Mouse (Mus musculus): ENCODE results near the gene Gnas.
A peak's percentile ranks its signal among the peaks of the same experiment; 100 is the strongest.
"Not testable (repeated sequence)": the region's sequence is repeated elsewhere in the genome, so short reads cannot be mapped to it uniquely, and the experiment has no call there.

Gnas gene

GRCm38 (mm10) chr2:174294457-174294856 lies 10.3 kb downstream of the Gnas start:
- DNase-seq (ENCODE audit: low spot score in 2 of 2): no peak

DNA sequence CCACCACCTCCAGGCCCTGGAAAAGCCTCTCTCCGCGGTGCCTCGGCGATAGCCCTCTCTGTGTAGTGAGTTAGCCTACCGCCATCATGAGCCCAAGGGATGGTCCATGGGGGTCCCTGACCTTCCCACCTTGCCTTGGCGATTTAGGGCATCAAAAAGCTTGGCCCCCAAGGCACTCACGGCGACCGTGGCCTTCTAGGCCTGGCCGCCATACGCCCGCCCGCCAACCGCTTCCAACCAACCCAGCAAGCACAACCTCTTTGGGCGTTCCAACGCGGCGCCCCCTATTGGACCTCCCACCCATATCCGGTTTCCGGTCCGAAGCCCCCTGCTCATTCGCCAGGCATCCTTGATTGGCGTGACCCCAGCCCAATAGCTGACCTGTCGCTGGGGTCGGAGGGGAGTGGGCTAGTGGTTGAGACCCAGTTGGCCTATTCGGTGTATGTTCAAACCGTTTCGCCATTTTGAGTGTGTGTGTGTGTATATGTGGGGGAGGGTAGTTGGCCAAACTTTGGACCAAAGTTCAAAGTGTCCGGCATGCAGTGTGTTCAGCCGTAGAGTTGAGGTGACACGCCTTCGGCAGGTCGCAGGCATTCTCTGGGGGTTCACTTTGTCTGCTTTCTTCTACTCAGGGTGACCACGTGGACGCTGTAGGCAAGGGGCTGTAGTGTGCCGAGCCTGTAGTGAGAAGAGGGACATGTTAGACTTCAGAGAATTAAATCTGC lies 11.2 kb downstream of the Gnas start:
- DNase-seq (ENCODE audit: low spot score in 2 of 2): peak; percentile 39 to 62

DNA sequence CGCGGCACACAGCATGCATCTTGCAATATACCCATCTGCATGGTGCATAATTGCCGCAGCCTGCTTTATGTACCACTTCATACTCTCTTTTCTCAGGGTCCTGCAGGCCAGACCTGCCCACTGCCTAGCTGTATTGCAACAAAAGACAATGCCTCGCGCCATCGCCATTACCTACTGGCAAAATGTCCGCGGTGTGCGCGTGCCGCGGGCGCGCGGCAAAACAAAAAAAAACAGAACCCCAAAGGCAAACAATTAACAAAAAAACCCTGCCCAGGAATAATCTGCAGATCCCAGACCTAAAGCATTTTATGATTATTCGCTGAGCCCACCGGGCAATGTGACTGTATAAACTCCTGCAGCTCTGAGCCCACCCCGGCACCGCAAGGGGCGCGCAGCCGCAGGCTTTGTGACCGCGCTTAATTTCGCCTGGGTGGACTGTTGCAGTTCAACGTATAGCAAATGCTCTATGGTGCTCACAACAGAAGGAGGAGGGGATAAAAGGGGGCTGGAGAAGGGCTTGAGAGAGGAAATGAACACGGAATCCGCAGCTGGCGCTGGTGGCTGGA lies 11.9 kb downstream of the Gnas start:
- DNase-seq (ENCODE audit: low spot score in 2 of 2): no peak

GRCm38 (mm10) chr2:174297086-174297571 lies 13.0 kb downstream of the Gnas start:
- peak in 1 of 2 experiments; percentile 33 for DNase-seq (ENCODE audit: low spot score in 2 of 2)

GRCm38 (mm10) chr2:174297851-174298250 lies 13.7 kb downstream of the Gnas start:
- DNase-seq (ENCODE audit: low spot score in 2 of 2): no peak

DNA sequence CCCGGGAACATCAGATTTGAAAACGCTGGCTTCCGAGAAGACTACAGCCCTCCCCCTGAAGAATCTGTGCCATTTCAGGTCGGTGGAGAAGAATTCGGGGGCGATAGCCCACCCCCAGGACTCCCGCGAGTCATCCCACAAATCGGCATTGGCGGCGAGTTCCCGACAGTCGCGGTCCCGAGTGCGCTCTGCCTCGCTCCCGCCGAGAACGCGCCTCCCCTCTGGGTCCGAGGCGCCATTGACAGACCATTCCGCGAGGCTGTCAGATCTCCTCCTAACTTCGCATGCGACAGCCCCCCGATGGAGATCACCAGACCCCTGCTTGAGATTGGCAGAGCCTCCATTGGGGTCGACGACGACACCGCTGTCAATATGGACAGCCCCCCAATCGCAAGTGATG lies 14.4 kb downstream of the Gnas start:
- DNase-seq (ENCODE audit: low spot score in 2 of 2): no peak

DNA sequence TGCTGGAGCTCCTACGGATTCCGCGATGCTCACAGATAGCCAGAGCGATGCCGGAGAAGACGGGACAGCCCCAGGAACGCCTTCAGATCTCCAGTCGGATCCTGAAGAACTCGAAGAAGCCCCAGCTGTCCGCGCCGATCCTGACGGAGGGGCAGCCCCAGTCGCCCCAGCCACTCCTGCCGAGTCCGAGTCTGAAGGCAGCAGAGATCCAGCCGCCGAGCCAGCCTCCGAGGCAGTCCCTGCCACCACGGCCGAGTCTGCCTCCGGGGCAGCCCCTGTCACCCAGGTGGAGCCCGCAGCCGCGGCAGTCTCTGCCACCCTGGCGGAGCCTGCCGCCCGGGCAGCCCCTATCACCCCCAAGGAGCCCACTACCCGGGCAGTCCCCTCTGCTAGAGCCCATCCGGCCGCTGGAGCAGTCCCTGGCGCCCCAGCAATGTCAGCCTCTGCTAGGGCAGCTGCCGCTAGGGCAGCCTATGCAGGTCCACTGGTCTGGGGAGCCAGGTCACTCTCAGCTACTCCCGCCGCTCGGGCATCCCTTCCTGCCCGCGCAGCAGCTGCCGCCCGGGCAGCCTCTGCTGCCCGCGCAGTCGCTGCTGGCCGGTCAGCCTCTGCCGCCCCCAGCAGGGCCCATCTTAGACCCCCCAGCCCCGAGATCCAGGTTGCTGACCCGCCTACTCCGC lies 15.1 kb downstream of the Gnas start:
- DNase-seq (ENCODE audit: low spot score in 2 of 2): no peak

GRCm38 (mm10) chr2:174299771-174300160 lies 15.6 kb downstream of the Gnas start:
- no peak for DNase-seq (ENCODE audit: low spot score in 2 of 2)

DNA sequence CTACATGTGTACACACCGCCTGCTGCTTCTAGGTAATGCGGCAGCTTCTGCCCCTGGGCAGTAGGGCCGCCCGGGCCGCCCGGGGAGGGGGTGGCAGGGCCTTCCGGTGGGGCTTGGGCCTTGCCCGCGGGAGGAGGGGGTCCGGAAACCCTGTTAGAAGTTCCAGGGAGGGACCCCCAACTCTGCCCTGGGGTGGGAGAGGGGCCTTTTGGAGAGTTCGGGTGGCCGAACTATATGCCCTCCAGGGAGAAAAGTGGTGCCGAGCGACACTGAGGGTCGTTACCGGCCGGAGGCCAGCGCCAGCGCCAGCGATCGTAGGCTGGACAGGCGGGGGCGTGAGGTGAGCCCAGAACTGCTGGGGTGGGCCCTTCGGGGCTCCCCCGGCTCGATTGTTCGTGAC lies 16.1 kb downstream of the Gnas start:
- no peak for DNase-seq (ENCODE audit: low spot score in 2 of 2)

DNA sequence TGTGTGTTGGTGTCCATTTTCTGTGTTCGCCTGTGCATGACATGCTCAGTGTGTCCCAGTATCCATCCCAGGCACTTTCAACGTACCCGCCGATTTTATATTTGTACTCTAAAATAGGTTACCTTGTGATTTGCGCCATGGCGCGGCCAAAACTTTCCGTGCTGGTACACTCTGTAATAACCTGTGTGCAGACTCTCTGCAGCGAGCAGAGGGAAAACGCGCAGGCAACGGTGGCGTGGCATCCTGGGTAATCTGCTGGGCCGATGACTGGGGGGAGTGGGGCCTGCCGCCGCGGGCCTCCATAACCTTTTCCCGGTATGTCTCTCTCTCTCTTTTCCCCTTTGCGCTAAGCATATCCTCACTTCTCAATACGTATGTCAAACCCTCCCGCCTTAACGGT lies 16.5 kb downstream of the Gnas start:
- DNase-seq (ENCODE audit: low spot score in 2 of 2): no peak

DNA sequence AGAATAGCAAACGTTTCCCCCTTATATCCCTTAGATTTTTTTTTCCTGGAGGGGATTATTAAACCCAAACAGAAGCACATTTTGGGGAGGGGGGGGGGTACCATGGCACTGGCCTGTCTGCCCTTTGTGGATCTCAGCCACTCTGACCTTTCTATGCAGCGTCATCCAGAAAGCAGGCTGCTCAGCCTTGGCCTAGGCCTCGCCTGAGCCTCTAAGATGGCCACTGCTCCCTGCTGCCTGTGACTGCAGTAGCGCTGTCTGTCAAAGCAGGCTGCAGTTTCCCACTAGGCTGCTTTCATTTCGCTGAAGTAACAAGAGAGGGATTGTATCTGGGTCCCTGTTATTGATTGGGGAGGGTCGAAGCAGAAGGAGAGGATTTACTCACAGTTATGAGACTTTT lies 18.4 kb downstream of the Gnas start:
- no peak for DNase-seq (ENCODE audit: low spot score in 2 of 2)

GRCm38 (mm10) chr2:174305646-174306045 lies 21.5 kb downstream of the Gnas start:
- no peak for DNase-seq (ENCODE audit: low spot score in 2 of 2)

GRCm38 (mm10) chr2:174307903-174308302 lies 23.8 kb downstream of the Gnas start:
- DNase-seq (ENCODE audit: low spot score in 2 of 2): no peak

DNA sequence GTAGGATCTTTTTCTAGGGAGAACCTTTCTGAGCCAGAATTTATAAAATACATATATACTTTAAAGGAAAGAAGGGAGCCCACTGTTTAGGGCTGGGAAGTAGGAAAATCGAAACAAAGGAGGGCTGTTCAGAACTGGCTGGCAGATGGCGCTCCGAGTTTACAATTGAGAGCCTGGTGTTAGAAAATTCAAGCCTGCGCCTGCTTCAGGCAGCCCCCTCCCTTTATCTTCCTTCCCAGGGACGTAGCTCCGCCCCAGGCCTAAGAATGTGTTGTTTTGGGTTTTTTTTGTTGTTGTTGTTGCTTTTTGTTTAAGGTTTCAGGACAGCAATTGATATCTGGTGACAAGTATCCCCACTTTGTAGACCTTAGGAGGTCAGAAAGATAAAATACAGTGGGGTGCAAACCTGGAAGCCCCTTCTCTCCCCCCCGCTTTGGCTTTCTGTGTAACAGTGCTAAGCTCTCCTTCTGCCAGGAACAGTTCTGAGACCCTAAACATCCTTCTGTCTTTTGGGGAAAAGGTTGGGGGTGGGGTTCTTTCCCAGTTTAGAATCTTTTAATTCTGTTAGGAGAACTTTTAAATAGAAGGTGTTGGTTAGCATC lies 26.9 kb downstream of the Gnas start:
- DNase-seq (ENCODE audit: low spot score in 2 of 2): peak; percentile 52 to 53

DNA sequence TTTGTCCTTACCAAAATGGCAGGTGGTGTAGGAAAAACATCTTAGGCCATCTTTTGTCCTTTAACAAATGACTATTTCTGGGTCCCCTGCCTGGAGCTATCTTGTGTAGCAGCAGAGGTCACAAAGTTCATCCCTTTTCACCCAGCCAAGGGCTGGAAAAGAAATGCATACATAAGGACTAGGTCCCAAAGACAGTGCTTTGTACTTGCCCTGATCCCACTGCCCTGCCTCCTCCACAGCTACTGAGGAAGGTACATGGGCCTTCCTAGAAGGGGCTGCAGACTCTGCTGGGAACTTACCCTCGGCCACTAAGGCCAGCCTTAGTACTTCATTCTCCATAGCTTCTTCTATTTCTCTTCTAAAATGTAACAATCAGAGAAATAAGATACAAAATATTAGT lies 27.5 kb downstream of the Gnas start:
- DNase-seq (ENCODE audit: low spot score in 2 of 2): no peak

- peak; percentile 70 to 86 for DNase-seq (ENCODE audit: low spot score in 2 of 2)
These were observed 28.1 kb downstream of the Gnas start for GRCm38 (mm10) chr2:174312118-174312647.

GRCm38 (mm10) chr2:174312661-174313060 lies 28.5 kb downstream of the Gnas start:
- no peak for DNase-seq (ENCODE audit: low spot score in 2 of 2)

- DNase-seq (ENCODE audit: low spot score in 2 of 2): not testable (repeated sequence)
These were observed 31.3 kb downstream of the Gnas start for GRCm38 (mm10) chr2:174315445-174315844.

- DNase-seq (ENCODE audit: low spot score in 2 of 2): no peak
These were observed 32.5 kb downstream of the Gnas start for GRCm38 (mm10) chr2:174316661-174317060.

DNA sequence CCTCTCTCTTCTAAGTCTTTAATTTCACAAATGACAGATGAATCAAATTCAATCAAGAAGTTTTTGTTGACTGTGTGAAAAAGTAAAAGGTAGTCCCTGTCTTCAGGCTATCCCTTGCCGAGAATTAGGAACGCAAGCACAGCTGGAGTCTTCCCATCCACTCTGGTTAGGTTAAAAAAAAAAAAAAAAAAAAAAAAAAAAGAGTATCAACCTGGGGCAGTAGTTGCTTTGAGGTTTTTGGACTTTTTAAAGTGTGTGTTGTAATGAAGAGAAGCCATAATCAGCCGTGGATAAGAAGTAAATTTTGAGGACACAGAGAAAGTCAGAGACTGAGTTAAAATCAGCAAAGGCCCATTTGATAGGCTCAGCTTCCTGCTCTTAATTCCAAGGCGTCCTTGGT lies 41.9 kb downstream of the Gnas start:
- no peak for DNase-seq (ENCODE audit: low spot score in 2 of 2)

DNA sequence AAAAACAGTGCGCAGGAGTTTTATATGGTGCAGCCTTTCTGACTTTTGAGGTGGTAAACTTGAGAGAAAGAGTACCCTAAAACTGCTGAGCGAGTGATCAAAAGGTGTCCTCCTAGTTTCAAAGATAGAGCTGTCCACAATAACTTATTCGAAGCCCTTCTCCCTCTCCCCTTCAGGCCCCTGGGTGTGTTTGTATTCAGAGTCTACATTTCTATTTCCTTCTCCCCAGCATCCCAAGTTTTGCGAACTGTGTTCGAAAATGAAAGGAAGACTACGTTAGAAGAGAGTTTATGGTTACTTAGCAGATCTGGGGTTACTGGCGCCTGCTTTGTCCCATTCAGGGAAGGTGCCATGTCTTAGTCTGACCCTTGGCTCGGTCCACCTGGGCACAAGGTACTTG lies 42.4 kb downstream of the Gnas start:
- DNase-seq (ENCODE audit: low spot score in 2 of 2): no peak

DNA sequence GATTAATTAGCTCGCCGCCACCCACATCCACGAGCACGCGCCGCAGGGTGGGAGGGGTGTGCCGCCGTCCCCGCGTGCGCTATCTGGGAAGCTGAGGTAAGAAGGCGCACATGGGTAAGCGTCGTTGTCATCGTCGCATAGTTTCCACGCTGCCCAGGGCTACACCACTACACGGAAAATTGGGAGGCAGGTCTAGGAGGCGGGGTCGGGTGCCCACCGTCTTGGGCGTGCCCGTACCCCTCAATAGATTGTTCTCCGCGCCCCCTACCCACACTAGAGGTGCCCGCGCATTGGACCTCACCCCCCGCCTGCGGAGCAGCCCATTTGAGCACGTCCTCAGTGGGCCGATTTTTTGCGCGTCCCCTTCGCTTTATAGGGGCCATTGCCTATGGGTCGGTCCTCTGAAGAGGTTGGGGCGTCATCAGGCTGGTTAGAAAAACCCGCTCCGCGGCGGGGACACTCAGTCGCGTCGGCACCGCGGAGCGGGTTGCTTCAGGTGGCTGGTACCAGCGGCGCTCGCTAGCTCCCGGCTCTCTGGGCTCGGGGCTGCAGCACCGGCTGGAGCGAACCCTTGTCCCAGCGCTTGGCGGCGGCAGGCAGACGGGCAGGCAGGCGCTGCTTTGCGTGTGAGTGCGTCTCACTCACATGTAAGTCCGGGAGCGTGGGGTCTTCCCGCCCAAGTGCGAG lies 43.3 kb downstream of the Gnas start:
- DNase-seq (ENCODE audit: low spot score in 2 of 2): peak; percentile 73 to 85
